Mouse (Mus musculus): Measurements from ENCODE around the gene Rpl38.

- no peak for TF ChIP-seq CTCF (IDR thresholded peaks at IDR 0.05)
- TF ChIP-seq EP300 (IDR thresholded peaks at IDR 0.05): no peak
Observed at GRCm38 (mm10) chr11:114692601-114693000, 24.3 kb downstream of the Rpl38 start.
